Mouse (Mus musculus): ENCODE results near the gene Bnc2.

- TF ChIP-seq CTCF (IDR thresholded peaks at IDR 0.05; ENCODE audit: low read depth, low read length) = no peak
- no peak for TF ChIP-seq POLR2A (IDR thresholded peaks at IDR 0.05; ENCODE audit: borderline replicate concordance, low read depth, low read length)
Measured at GRCm38 (mm10) chr4:84633991-84634390, 41.1 kb downstream of the Bnc2 start.
